Mouse (Mus musculus): Measurements from ENCODE around the gene Angel1.

Gene Angel1

DNA sequence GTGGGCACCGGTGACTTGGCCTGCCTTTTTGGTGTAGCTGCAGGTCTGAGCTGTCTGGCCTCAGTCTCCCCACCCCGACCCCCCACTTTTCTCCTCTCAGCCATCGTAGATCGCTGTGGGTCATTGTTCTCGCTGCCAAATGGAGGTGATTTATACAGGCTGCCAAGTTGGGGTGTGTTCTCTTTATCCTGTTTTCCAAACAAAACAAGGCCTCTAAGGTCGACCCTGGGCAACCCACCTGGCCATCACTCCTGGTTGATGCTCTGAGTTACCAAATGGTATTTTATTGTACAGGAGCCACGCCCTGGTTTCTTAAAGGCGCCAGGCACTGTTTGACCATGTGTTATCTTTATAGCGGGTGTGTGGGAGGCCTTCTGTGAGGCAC, 46.7 kb downstream of the Angel1 start:
- DNase-seq (ENCODE audit: low spot score in 2 of 2): no peak

DNA sequence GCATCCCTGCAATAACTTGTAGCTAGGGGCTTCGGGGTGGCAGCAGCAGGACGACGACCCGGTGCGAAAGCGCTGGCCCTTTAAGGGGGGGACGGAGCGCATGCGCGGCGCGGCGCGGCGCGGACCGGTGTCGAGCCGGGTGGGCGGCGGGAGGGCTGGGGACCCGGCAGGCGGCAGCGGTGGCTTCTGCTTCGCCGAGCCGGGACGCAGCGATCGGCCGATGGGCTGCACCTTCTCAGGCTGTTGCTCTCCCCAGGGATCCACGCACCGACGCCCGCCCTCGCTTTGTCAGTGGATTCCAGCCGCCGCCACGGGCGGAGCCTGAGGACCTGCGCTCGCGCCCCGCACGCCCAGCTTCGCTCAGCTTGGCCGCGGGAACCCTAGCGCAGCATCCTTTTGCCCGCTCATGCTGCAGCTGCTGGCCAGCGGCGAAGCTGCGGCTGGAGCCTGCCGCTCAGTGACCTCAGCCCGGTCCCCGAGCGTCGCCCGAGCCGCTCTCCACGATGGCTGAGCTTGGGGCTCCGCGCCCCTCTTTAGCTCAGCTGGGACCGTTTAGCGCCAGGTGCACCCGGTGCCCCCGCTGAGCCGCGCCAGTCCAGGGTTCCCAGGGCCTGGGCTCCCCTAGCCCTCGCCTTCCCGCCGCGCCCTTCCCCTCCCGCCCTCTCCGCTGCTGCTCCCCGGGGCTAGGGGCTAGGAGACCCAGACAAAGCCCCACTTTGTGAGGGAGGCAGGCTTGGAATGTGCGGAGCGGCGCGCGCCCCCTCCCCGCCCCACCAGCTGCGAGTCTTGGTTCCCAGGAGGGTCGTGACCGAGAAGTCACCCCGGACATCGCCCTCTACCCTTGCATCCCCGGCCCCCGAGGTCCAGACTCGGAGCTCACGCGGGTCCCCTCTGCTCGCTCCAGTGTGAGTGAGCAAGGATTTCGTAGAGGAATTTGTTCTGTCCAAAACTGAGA, 47.4 kb downstream of the Angel1 start, which contains the start of gene Vash1:
Vash1 (plus strand) TSS at position 110 of the 955 bp plus-strand sequence.
- peak; percentile 67 to 69 for DNase-seq (ENCODE audit: low spot score in 2 of 2)

DNA sequence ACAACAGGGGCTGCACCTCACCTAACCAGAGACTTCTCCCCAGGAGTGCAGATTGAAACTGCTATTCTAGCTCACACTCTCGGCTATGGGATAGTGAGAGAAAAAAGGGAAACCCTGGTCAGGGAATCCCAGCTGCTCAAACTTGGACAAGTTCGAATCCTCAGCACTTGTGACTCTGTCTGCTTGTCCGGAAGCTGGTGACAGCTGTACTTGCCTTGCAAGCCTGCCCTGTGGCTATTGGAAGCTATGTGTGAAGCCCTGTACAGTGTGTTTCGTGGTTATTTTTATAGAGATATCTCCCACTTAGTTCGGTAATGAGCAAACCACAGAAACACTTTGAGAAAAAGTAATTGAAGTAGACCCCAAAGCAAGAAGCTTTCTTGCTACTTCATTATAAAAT, 53.8 kb downstream of the Angel1 start:
- no peak for DNase-seq (ENCODE audit: low spot score in 2 of 2)

DNA sequence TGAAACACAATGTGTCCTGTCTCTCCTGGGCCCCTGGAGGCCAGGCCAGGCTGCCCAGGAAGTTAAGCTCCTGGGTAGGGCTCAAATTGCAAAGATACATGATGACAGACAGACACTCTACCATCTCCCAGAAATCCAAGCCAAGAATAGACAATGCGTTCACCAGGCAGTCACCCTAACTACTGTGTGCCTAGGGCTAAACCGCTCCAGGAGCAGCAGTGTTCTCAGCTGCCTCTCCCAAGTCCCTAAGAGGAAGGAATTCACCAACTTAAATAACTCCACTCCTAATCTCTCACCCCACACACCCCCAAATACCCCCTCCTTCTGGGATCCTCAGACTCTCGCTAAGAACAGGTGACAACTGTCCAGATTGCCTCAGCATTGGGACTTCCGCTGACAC, 54.2 kb downstream of the Angel1 start:
- no peak for DNase-seq (ENCODE audit: low spot score in 2 of 2)

DNA sequence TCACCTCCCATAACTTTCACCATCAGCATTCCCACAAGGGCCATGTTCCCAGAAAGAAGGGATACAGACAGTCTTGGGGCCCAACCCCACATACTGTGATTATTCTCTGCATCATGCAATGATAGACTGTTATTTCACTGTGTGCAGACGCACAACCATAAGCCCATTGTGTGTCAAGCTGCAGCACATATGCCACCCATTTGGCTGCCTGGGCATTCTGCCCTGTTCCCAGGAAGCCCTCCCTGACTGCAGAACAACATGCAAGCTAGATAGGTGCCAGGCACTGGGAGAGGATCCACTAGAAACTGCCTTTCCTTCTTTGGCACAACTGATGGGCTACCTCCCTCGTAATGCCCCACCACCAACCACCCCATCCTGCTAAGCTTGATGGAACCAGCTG, 57.9 kb downstream of the Angel1 start:
- DNase-seq (ENCODE audit: low spot score in 2 of 2): no peak

DNA sequence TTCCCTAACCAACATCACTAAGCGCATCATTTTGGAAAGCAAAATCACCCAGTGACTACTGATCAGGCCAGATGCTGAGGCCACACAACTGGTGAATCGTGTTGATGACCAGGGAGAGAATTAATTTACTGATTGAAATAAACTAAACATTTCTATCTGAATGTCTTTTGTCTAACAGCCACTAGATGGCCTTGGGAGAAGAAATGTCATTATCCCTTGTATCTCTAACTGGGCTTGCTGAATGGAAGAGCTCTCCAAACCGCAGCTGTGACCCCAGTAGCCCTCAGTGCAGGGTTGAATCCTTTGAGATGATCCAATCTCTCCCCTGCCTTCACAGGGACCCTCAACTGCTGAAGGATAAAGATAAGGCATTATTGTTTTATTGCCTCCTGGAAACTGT, 60.6 kb downstream of the Angel1 start:
- no peak for DNase-seq (ENCODE audit: low spot score in 2 of 2)

DNA sequence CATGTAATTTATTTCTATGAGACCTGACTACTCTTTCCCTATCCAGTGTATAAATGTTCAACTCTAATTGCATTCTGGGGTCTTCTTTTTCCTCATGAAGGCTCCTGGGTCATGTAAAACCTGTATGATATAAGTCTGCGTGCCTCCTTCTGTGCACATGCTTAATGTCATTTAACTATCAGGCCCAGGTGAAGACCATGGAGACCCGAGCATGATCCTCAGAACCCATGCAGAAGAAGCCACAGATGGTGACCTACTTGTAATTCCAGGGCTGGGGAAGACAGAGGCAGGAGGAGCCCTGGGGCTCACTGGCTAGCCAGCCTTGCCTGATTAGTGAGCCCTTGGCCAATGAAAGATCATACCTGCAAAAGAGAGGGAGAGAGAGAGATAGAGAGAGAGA, 65.8 kb downstream of the Angel1 start:
- DNase-seq (ENCODE audit: low spot score in 2 of 2): no peak

DNA sequence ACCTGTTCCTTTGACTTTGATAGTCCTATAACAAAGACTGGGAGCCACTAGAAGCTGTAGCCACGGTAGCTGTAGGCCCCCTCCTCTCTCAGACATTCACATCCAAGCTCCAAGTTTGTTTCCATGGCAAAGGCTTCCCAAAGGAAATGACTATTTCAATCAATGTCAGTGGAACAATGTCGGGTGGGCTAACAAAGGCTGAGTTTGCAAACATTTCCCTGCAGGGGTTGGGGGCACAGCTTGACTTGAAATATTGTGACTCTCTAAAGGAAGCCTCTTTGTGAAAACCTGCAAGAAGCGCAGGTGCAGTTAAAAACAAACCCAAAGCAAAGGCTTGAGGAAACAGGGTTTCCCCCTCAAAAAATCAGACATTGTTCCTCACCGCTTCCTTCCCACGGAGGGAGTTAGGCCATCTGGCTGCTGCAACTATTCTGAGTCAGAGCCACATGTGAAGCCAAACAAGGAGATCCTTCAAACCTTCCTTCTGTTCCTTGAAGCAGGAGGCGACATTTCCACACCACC, 66.8 kb downstream of the Angel1 start:
- no peak for DNase-seq (ENCODE audit: low spot score in 2 of 2)

DNA sequence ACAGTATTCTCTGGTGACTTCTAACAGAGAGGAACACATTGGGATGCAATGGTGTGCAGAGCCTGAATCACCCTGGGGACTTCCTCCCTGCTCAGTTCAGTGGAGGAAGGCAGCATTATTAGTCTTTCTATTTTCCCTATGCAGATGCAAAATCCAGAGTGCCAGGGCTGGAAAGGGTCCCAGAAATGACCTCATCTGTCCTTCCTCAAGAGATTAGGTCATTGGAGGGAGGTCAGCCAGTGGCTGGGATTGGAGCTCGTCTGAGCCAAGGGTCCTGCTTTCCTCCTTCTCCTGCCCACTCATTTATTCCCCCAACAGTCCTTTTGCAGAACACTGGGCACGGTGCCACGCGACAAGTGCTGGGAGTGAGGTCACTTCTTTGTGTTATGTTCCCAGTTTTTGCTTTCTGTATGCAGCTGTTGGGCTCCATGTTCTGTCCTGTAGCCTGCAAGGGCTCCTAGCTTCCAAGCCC, 73.7 kb downstream of the Angel1 start:
- DNase-seq (ENCODE audit: low spot score in 2 of 2): peak; percentile 90 to 94

DNA sequence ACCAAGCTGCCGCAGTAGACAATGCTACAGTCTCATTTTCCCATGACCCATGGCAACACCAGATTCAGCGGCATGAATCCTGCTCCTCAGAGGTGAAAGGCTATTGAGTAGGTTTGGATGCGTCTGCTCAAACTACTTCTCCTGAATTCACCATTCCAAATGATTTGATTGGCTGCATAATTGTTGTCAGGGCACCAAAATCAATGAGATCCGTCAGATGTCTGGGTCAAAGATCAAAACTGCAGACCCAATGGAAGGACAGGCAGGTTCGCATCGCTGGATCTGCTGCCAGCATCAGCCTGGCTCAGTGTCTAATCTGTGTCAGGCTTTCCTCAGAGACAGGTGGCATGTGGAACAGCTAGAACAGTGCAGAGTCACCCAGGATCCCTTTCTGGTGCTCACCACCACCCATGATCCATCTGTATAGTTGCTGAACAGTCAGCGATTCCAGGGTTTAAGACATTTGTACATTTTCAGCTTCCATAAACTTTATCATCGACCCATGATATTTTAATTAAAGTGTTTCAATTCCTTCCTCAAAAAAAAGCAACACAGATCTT, 74.9 kb downstream of the Angel1 start:
- DNase-seq (ENCODE audit: low spot score in 2 of 2): no peak

Measured in heart, adult 9 months (tissue).